Mouse (Mus musculus): ENCODE measurements around the gene Bckdha. TPM values are rescaled to one million over a fixed set of nuclear protein-coding genes. Genes with fewer than 3 reads are reported as not detected.

The Bckdha gene
- polyA plus RNA-seq (2012; rRNA removed) = 124 and 131 TPM in 2 replicates

GRCm38 (mm10) chr7:25658657-25659472 is at the start of gene Bckdha, which contains the start of gene Exosc5:
Gene Bckdha (minus strand): TSS chr7:25658981.
Gene Exosc5 (plus strand): TSS chr7:25659164.

GRCm38 (mm10) chr7:25686680-25687531 is 28.1 kb upstream of the Bckdha start, which contains the start of gene Tgfb1:
Gene Tgfb1 (plus strand): TSS chr7:25687002.

GRCm38 (mm10) chr7:25680514-25681258 is 21.9 kb upstream of the Bckdha start, which contains the start of gene B9d2:
Gene B9d2 (plus strand): TSS chr7:25680780.

GRCm38 (mm10) chr7:25674719-25675300 is 16.0 kb upstream of the Bckdha start, which contains the start of gene Tmem91:
Gene Tmem91 (minus strand): TSS chr7:25675166.

GRCm38 (mm10) chr7:25626509-25627430 is 32.0 kb downstream of the Bckdha start, which contains the start of gene B3gnt8:
Gene B3gnt8 (plus strand): TSS chr7:25626654.

GRCm38 (mm10) chr7:25618865-25619721 is 39.7 kb downstream of the Bckdha start, which contains the start of gene Dmac2:
Gene Dmac2 (plus strand): TSS chr7:25619414.

GRCm38 (mm10) chr7:25615706-25616011 is 43.1 kb downstream of the Bckdha start, which contains the start of gene Erich4:
Gene Erich4 (minus strand): TSS chr7:25615892.

Other genes starting within 250 kb of the Bckdha start
- not detected in 2 replicates for gene Cxcl17, start 246.1 kb downstream of the Bckdha start, polyA plus RNA-seq (2012; rRNA removed)
- gene Ceacam1, start 181.4 kb downstream of the Bckdha start, polyA plus RNA-seq (2012; rRNA removed) = 822 and 1,160 TPM in 2 replicates
- 1.6 and 2.0 TPM in 2 replicates for gene Ceacam2, start 119.1 kb downstream of the Bckdha start, polyA plus RNA-seq (2012; rRNA removed)
- 0.65 and 1.7 TPM in 2 replicates for gene Erich4, start 43.1 kb downstream of the Bckdha start, polyA plus RNA-seq (2012; rRNA removed)
- gene Dmac2, start 39.6 kb downstream of the Bckdha start, polyA plus RNA-seq (2012; rRNA removed) = 86.7 and 94.4 TPM in 2 replicates
- gene B3gnt8, start 32.3 kb downstream of the Bckdha start, polyA plus RNA-seq (2012; rRNA removed) = 14.8 and 18.0 TPM in 2 replicates
- 73.3 and 77.2 TPM in 2 replicates for gene Exosc5, start 183 bp upstream of the Bckdha start, polyA plus RNA-seq (2012; rRNA removed)
- gene Tmem91, start 16.2 kb upstream of the Bckdha start, polyA plus RNA-seq (2012; rRNA removed) = 0.58 and 1.6 TPM in 2 replicates
- gene B9d2, start 21.8 kb upstream of the Bckdha start, polyA plus RNA-seq (2012; rRNA removed) = 31.8 and 42.8 TPM in 2 replicates
- gene Tgfb1, start 28.0 kb upstream of the Bckdha start, polyA plus RNA-seq (2012; rRNA removed) = 19.2 and 29.7 TPM in 2 replicates
- gene Ccdc97, start 60.1 kb upstream of the Bckdha start, polyA plus RNA-seq (2012; rRNA removed) = 73.4 and 84.1 TPM in 2 replicates
- gene Hnrnpul1, start 95.8 kb upstream of the Bckdha start, polyA plus RNA-seq (2012; rRNA removed) = 46.5 and 50.5 TPM in 2 replicates
- gene Axl, start 129.7 kb upstream of the Bckdha start, polyA plus RNA-seq (2012; rRNA removed) = 49.2 and 52.7 TPM in 2 replicates
- gene Cyp2s1, start 157.9 kb upstream of the Bckdha start, polyA plus RNA-seq (2012; rRNA removed) = 83.9 and 93.4 TPM in 2 replicates
- gene Cyp2b10, start 238.6 kb upstream of the Bckdha start, polyA plus RNA-seq (2012; rRNA removed) = not detected in 2 replicates

Measured in colon, adult 2 months (tissue).